In the genomic region with DNA sequence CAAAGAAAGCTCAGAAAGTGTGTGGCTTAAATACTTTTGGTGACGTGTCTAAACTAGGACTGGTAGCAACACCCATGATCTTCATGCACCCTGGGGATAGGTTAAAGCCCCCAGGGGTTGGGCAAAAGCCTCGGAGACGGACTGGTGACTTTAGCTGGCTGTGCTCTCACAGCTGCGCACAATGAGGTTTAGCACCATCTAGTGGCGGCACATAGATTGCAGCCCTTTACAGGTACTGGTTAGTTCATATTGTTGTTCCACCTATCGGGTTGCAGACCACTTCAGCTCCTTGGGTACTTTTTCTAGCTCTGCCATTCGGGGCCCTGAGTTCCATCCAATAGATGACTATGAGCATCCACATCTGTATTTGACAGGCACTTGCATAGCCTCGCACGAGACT, we compare ENCODE assay signal across 11 mouse cellular contexts. TPM values are rescaled to one million over a fixed set of nuclear protein-coding genes. Genes with fewer than 3 reads are reported as not detected.
A peak's percentile ranks its signal among the peaks of the same experiment; 100 is the strongest.
DNase-seq lines count a peak whose midpoint lies in the region; ATAC-seq and TF ChIP-seq lines count a peak whose summit lies in the region.
"Not testable (repeated sequence)": the region's sequence is repeated elsewhere in the genome, so short reads cannot be mapped to it uniquely, and the experiment has no call there.
"Had no signal": no experiment of that assay in that cellular context is flagged by ENCODE, and none has a peak within 500 bp of the region (broad histone marks: within the 10 kb centered on the region; RNA-seq: fewer than 3 reads in every experiment).

No protein-coding gene starts in this region.

- not testable (repeated sequence) for H3K9me3 ChIP-seq in limb, embryonic 11.5 days (ENCODE audit: control insufficient read depth, low read length); midbrain, postnatal 0 days (ENCODE audit: low read length)

- not testable (repeated sequence) for ATAC-seq in limb, embryonic 11.5 days (ENCODE audit: insufficient number of reproducible peaks, low FRiP score, low TSS enrichment, low read depth); midbrain, postnatal 0 days (ENCODE audit: low FRiP score)

- not testable (repeated sequence) for H3K4me1 ChIP-seq in limb, embryonic 11.5 days (ENCODE audit: control insufficient read depth, insufficient read depth, low read length); midbrain, postnatal 0 days (ENCODE audit: insufficient read depth, low read length)

- H3K4me3 ChIP-seq in gastrocnemius, adult 2 months; limb, embryonic 11.5 days (ENCODE audit: low read depth, low read length); midbrain, postnatal 0 days (ENCODE audit: low read depth, low read length): not testable (repeated sequence)

- intact Hi-C loops in gastrocnemius, adult 2 months (cut with DNase I), result not testable (repeated sequence)

- not testable (repeated sequence) for H3K9ac ChIP-seq in limb, embryonic 11.5 days (ENCODE audit: low read length); midbrain, postnatal 0 days (replicated peaks; ENCODE audit: low read length, poor library complexity, severe bottlenecking)

- not testable (repeated sequence) for H3K27me3 ChIP-seq in limb, embryonic 11.5 days (ENCODE audit: control insufficient read depth, insufficient read depth, low read length); midbrain, postnatal 0 days (ENCODE audit: insufficient read depth, low read length)

- peak; percentile 59 for TF ChIP-seq CTCF in gastrocnemius, adult 2 months (IDR thresholded peaks at IDR 0.05)
- peak; percentile 63 for TF ChIP-seq CTCF in midbrain, postnatal 0 days (IDR thresholded peaks at IDR 0.05)

- not testable (repeated sequence) for H3K4me2 ChIP-seq in limb, embryonic 11.5 days (ENCODE audit: low read depth, severe bottlenecking); midbrain, postnatal 0 days (ENCODE audit: low read depth, low read length, poor library complexity, severe bottlenecking)

- H3K27ac ChIP-seq in gastrocnemius, adult 2 months; limb, embryonic 11.5 days (replicated peaks; ENCODE audit: low read depth, low read length); midbrain, postnatal 0 days (ENCODE audit: low read depth, low read length): not testable (repeated sequence)

- 72% methylated on average over 8 of the region's 9 CpGs for WGBS in limb, embryonic 11.5 days
- WGBS in midbrain, postnatal 0 days, result 62% methylated on average over 8 of the region's 9 CpGs

- peak; percentile 1 for DNase-seq in A20 (ENCODE audit: low read depth, low spot score)
- peak; percentile 50 for DNase-seq in adrenal gland, postnatal 14 days
- DNase-seq in embryo, embryonic 10.5 days (ENCODE audit: low spot score), result peak; percentile 49
- peak; percentile 40 for DNase-seq in gastrocnemius, adult 2 months
- DNase-seq in kidney, postnatal 10 days, result peak; percentile 33
- peak; percentile 51 for DNase-seq in limb, embryonic 11.5 days (ENCODE audit: low spot score)
- DNase-seq in midbrain, postnatal 0 days (ENCODE audit: low spot score), result peak; percentile 27
- DNase-seq in telencephalon, adult 2 months (ENCODE audit: low read depth, low spot score), result peak; percentile 6

- H3K36me3 ChIP-seq in limb, embryonic 11.5 days (ENCODE audit: control insufficient read depth, insufficient read depth, low read length); midbrain, postnatal 0 days (ENCODE audit: insufficient read depth, low read length): not testable (repeated sequence)

RNA-seq across cellular contexts. Expression of a gene that starts 27.9 kb away (rescaled TPM):
- not detected in 2 replicates for total RNA-seq in adrenal gland, postnatal 14 days (2021)
- total RNA-seq in gastrocnemius, adult 2 months (2021), result not detected
- not detected in 2 replicates for polyA plus RNA-seq in limb, embryonic 11.5 days (2014; fragmentation: Nextera tagmentation; extraction: Ambion mirVana)
- total RNA-seq in midbrain, postnatal 0 days (2014; rRNA removed), result not detected in 2 replicates
- not detected in 2 replicates for polyA plus RNA-seq in midbrain, postnatal 0 days (2015; fragmentation: Nextera tagmentation; extraction: Ambion mirVana)
- total RNA-seq: gastrocnemius, postnatal 14 days had no signal
- polyA plus RNA-seq: hindbrain, embryonic 13.5 days; limb, embryonic 15.5 days had no signal

Comparison
In these comparisons a context has a peak if more than half of its experiments do, and no peak if none do; other contexts are left out.
1. DNase-seq: peak in every context shown above with its lines; median percentile 51 in limb, embryonic 11.5 days; 50 in adrenal gland, postnatal 14 days; 49 in embryo, embryonic 10.5 days; 40 in gastrocnemius, adult 2 months; 33 in kidney, postnatal 10 days; 27 in midbrain, postnatal 0 days; 6 in telencephalon, adult 2 months; 1 in A20.